26 mouse cellular contexts compared by ENCODE assay signal in the genomic region with DNA sequence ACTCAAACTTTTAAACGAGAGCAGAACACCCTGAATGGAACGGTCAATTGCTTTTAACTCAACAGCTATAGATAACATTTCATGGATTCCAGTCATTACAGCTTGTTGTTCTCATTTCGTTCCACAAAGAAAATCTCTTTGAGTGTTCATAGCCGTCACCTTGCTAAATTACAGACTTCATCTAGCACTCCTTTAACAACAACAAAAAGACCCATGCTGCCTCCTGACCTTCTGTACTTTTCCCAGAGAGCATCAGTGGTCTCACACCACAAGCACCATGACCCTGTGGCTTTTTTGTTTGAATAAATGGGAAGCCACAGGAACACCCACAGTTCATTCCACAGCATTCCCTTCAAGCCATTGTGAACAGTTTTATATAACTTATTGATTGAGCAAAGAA.
A peak's percentile ranks its signal among the peaks of the same experiment; 100 is the strongest.
DNase-seq lines count a peak whose midpoint lies in the region; ATAC-seq and TF ChIP-seq lines count a peak whose summit lies in the region.
"Had no signal": no experiment of that assay in that cellular context is flagged by ENCODE, and none has a peak within 500 bp of the region (broad histone marks: within the 10 kb centered on the region; RNA-seq: fewer than 3 reads in every experiment).

No protein-coding gene starts in this region.

- H3K4me3 ChIP-seq in neural tube, embryonic 11.5 days (ENCODE audit: low read depth, low read length): no peak overlapping the region
- no peak overlapping the region for H3K4me3 ChIP-seq in neural tube, embryonic 15.5 days (replicated peaks)
- H3K4me3 ChIP-seq: embryonic facial prominence, embryonic 10.5 days; erythroblast, embryonic 14.5 days; forebrain, embryonic 10.5 days; heart, embryonic 10.5 days; hindbrain, embryonic 15.5 days had no signal

- no peaks in the 10 kb centered on the region for H3K9me3 ChIP-seq in neural tube, embryonic 11.5 days (ENCODE audit: control insufficient read depth, low read length)
- no peaks in the 10 kb centered on the region for H3K9me3 ChIP-seq in neural tube, embryonic 15.5 days (replicated peaks)
- H3K9me3 ChIP-seq: embryonic facial prominence, embryonic 10.5 days; forebrain, embryonic 10.5 days; G1E; heart, embryonic 10.5 days; hindbrain, embryonic 15.5 days had no signal

- peak; percentile 25 for DNase-seq in neural tube, embryonic 11.5 days (ENCODE audit: low spot score)
- DNase-seq in brain, embryonic 14.5 days (ENCODE audit: low read depth): peak; percentile 7
- peak; percentile 46 for DNase-seq in embryo, embryonic 11 days
- DNase-seq in lung, adult 18-20 months: no peak
- DNase-seq in MN1 (ENCODE audit: low spot score): no peak
- DNase-seq: adrenal gland, postnatal 14 days; B cell, adult 2 months; cerebellum, adult 18-20 months; cerebellum, adult 9-11 months; cerebellum, postnatal 36 days; heart, adult 18-20 months; heart, postnatal 10 days; heart, postnatal 4 days had no signal

- WGBS in neural tube, embryonic 11.5 days: 23% methylated on average over 4 of the region's 4 CpGs
- 15% methylated on average over 4 of the region's 4 CpGs for WGBS in neural tube, embryonic 15.5 days

- H3K36me3 ChIP-seq in neural tube, embryonic 11.5 days (ENCODE audit: control insufficient read depth, insufficient read depth, low read length): no peaks in the 10 kb centered on the region
- H3K36me3 ChIP-seq in neural tube, embryonic 15.5 days: no peaks in the 10 kb centered on the region
- H3K36me3 ChIP-seq: embryonic facial prominence, embryonic 10.5 days; forebrain, embryonic 10.5 days; G1E; heart, embryonic 10.5 days; hindbrain, embryonic 15.5 days had no signal

- H3K4me2 ChIP-seq in neural tube, embryonic 11.5 days (ENCODE audit: low read depth): no peak overlapping the region
- H3K4me2 ChIP-seq in neural tube, embryonic 15.5 days: no peak overlapping the region
- H3K4me2 ChIP-seq: hindbrain, embryonic 15.5 days had no signal

- TF ChIP-seq CTCF in brain, embryonic 14.5 days (IDR thresholded peaks at IDR 0.05; ENCODE audit: borderline replicate concordance, extremely low read depth, insufficient read depth, insufficient read length): no peak

- no peak overlapping the region for H3K27ac ChIP-seq in neural tube, embryonic 11.5 days (ENCODE audit: low read depth, low read length)
- H3K27ac ChIP-seq in neural tube, embryonic 15.5 days (replicated peaks): no peak overlapping the region
- H3K27ac ChIP-seq: embryonic facial prominence, embryonic 10.5 days; forebrain, embryonic 10.5 days; heart, embryonic 10.5 days; hindbrain, embryonic 15.5 days had no signal

- H3K27me3 ChIP-seq in neural tube, embryonic 11.5 days (ENCODE audit: control insufficient read depth, insufficient read depth, low read length): no peaks in the 10 kb centered on the region
- H3K27me3 ChIP-seq in neural tube, embryonic 15.5 days (replicated peaks): no peaks in the 10 kb centered on the region
- H3K27me3 ChIP-seq: hindbrain, embryonic 15.5 days; Patski had no signal

- ATAC-seq in neural tube, embryonic 11.5 days (ENCODE audit: insufficient read depth, low FRiP score, low TSS enrichment): peak; percentile 63
- no peak for ATAC-seq in neural tube, embryonic 15.5 days (ENCODE audit: low FRiP score)
- ATAC-seq: activated CD4-positive, CD25-positive, alpha-beta regulatory T cell, adult 4 months; CD4-positive, CD25-positive, alpha-beta regulatory T cell, adult 4 months; forebrain, embryonic 14.5 days; inflammation-experienced regulatory T-cells, adult 6 months; intestine, postnatal 0 days; Patski had no signal

- H3K4me1 ChIP-seq in neural tube, embryonic 11.5 days (ENCODE audit: control insufficient read depth, insufficient read depth, low read length): no peaks in the 10 kb centered on the region
- no peaks in the 10 kb centered on the region for H3K4me1 ChIP-seq in neural tube, embryonic 15.5 days
- H3K4me1 ChIP-seq: embryonic facial prominence, embryonic 10.5 days; heart, embryonic 10.5 days; hindbrain, embryonic 15.5 days had no signal

- no peak for TF ChIP-seq POLR2A in brain, embryonic 14.5 days (IDR thresholded peaks at IDR 0.05; ENCODE audit: borderline replicate concordance, extremely low read depth, insufficient read depth, insufficient read length, poor library complexity, severe bottlenecking)

- no peak overlapping the region for H3K9ac ChIP-seq in neural tube, embryonic 11.5 days (ENCODE audit: low read length)
- no peak overlapping the region for H3K9ac ChIP-seq in neural tube, embryonic 15.5 days (replicated peaks)
- H3K9ac ChIP-seq: hindbrain, embryonic 15.5 days had no signal

Comparison
In these comparisons a context has a peak if more than half of its experiments do, and no peak if none do; other contexts are left out.
1. DNase-seq: peak in neural tube, embryonic 11.5 days (single experiment), brain, embryonic 14.5 days (single experiment) and embryo, embryonic 11 days (single experiment); none in lung, adult 18-20 months (0 of 2) and MN1 (single experiment).